23 mouse cellular contexts compared by ENCODE assay signal in the genomic region with DNA sequence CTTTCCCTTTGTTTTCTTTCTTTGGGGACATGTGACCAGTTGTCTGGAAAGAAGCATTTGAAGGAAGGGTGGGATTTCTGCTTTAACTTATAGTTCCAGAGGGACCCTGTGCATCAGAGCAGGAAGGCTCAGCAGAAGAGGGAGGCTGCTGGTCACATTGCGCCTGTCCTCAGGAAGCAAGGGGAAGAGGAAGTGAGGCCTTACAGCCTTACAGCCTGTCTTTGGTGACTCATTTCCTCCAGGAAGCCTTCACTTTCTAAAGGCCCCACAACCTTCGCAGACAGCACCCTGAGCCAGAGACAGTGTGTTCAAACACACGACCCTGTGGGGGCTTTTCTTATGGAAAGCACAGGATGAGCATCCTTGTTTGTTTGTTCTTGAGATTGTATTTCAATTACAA.
DNase-seq lines count a peak whose midpoint lies in the region; ATAC-seq lines count a peak whose summit lies in the region.
"Had no signal": no experiment of that assay in that cellular context is flagged by ENCODE, and none has a peak within 500 bp of the region (broad histone marks: within the 10 kb centered on the region; RNA-seq: fewer than 3 reads in every experiment).

No protein-coding gene starts in this region.

- H3K9me3 ChIP-seq in heart, embryonic 14.5 days (ENCODE audit: control insufficient read depth, low read length) = no peaks in the 10 kb centered on the region
- H3K9me3 ChIP-seq: embryonic facial prominence, embryonic 15.5 days; forebrain, embryonic 10.5 days; forebrain, embryonic 15.5 days; heart, embryonic 13.5 days; hindbrain, embryonic 12.5 days had no signal

- no peak overlapping the region for H3K4me2 ChIP-seq in heart, embryonic 14.5 days (ENCODE audit: low read length)
- H3K4me2 ChIP-seq: embryonic facial prominence, embryonic 15.5 days; forebrain, embryonic 15.5 days; heart, embryonic 13.5 days; hindbrain, embryonic 12.5 days had no signal

- no peak overlapping the region for H3K27ac ChIP-seq in heart, embryonic 14.5 days (replicated peaks in 1 of 2; ENCODE audit: control insufficient read depth in 1 of 2, insufficient read depth in 1 of 2, low read depth in 2 of 2, low read length in 2 of 2)
- H3K27ac ChIP-seq: embryonic facial prominence, embryonic 15.5 days; forebrain, embryonic 10.5 days; forebrain, embryonic 15.5 days; heart, embryonic 13.5 days; hindbrain, embryonic 12.5 days had no signal

- ATAC-seq in heart, embryonic 14.5 days (ENCODE audit: insufficient number of reproducible peaks, insufficient read depth, low FRiP score, low read depth) = 0 out of 2 replicates have a peak, but pooled peaks have one; percentile 54
- peak; percentile 54; the same call in 1 of the 2 replicates for ATAC-seq in common myeloid progenitor, adult 5-6 weeks (replicated peaks; ENCODE audit: low read depth, poor library complexity, severe bottlenecking)
- peak; percentile 85 for ATAC-seq in megakaryocyte progenitor cell, adult 5-6 weeks (replicated peaks; ENCODE audit: poor library complexity)
- ATAC-seq: forebrain, embryonic 15.5 days; hindbrain, embryonic 16.5 days; inflammation-experienced regulatory T-cells, adult 6 months had no signal

- H3K4me3 ChIP-seq in heart, embryonic 14.5 days (ENCODE audit: control insufficient read depth in 1 of 2, insufficient read depth in 1 of 2, low read depth in 1 of 2, low read length in 2 of 2) = no peak overlapping the region
- H3K4me3 ChIP-seq: embryonic facial prominence, embryonic 15.5 days; erythroblast, embryonic 14.5 days; forebrain, embryonic 10.5 days; forebrain, embryonic 15.5 days; heart, embryonic 13.5 days; hindbrain, embryonic 12.5 days had no signal

- no peak for DNase-seq in heart, adult 9 months (ENCODE audit: low spot score in 2 of 2)
- DNase-seq in 3T3-L1 (ENCODE audit: low read depth, low spot score) = peak; percentile 3
- no peak for DNase-seq in embryo, embryonic 10 days (ENCODE audit: low spot score)
- DNase-seq in kidney, postnatal 14 days = no peak
- DNase-seq: adrenal gland, adult 8-10 months; cerebellum, adult 18-20 months; cerebellum, adult 9-11 months; cerebellum, postnatal 36 days; embryo, embryonic 11 days; gastrocnemius, postnatal 36 days; heart, postnatal 10 days; heart, postnatal 4 days had no signal

- 56% methylated on average over 3 of the region's 3 CpGs for WGBS in heart, embryonic 14.5 days

- no peaks in the 10 kb centered on the region for H3K27me3 ChIP-seq in heart, embryonic 14.5 days (ENCODE audit: control insufficient read depth, insufficient read depth, low read length)
- H3K27me3 ChIP-seq: embryonic facial prominence, embryonic 15.5 days; heart, embryonic 13.5 days had no signal

- peaks cover 12% of the 10 kb centered on the region for H3K36me3 ChIP-seq in heart, embryonic 14.5 days (ENCODE audit: control insufficient read depth, insufficient read depth, low read length)

- H3K9ac ChIP-seq in heart, embryonic 14.5 days (ENCODE audit: low read length) = no peak overlapping the region
- H3K9ac ChIP-seq: embryonic facial prominence, embryonic 15.5 days; forebrain, embryonic 15.5 days; heart, embryonic 13.5 days; hindbrain, embryonic 12.5 days had no signal

- H3K4me1 ChIP-seq in heart, embryonic 14.5 days (ENCODE audit: control insufficient read depth in 2 of 2, insufficient read depth in 2 of 2, low read length in 2 of 2) = peaks cover 0 to 3% of the 10 kb centered on the region in 2 experiments; a peak in 1 of 4 replicates
- H3K4me1 ChIP-seq: embryonic facial prominence, embryonic 15.5 days had no signal
